Mouse (Mus musculus): ENCODE data around the gene Gfod2. TPM values are rescaled to one million over a fixed set of nuclear protein-coding genes. Genes with fewer than 3 reads are reported as not detected.

The Gfod2 gene
- polyA plus RNA-seq (2015; fragmentation: Nextera tagmentation; extraction: Ambion mirVana), result 2.4 and 2.9 TPM in 2 replicates

DNA sequence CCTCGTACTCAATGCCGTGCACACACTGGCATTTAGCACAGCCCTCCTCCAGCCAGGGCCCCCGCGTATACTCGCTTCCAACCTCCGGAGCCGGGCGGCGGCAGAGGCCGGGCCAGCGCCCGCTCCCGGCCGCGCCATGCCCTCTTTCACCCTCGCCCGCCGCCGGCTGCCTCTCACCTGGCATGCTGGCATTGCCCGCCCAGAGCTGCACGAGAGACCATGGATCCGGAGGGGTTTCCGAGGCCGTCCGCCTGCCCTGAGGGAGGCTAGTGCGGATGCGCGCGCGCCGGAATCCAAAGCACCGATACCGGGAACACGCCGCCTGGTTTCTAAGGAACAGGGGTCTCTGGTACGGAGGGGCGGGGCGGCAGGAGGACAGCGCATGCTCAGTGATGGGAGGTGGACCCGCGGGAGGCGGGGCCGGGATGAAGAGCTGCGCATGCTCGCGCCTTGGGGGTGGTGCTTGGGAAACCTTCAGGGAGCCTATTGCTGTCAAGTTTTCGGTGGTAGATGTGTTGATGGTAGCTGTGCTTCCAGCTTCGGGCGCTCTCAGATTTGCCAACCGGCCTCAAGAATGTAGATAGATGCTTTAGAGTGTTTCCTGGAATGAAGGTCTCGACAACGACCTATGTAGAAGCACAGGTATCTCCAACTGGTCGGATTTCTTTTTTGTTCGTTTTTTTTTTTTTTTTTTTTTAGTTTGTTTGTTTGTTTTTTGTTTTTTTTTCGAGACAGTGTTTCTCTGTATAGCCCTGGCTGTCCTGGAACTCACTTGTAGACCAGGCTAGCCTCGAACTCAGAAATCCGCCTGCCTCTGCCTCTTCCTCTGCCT lies at the start of gene Gfod2:
Gene Gfod2, minus strand, starts transcription at position 388 of the 832 bp plus-strand sequence.
- 0 out of 2 replicates have a peak within 1 kb of the TSS, but pooled peaks have one; percentile 49 for H3K27ac ChIP-seq (ENCODE audit: low read depth)
- peak; percentile 99 for ATAC-seq
- peak within 1 kb of the TSS; percentile 100 for H3K4me2 ChIP-seq (ENCODE audit: low read depth, low read length)
- no peaks in the 10 kb centered on the region for H3K36me3 ChIP-seq (replicated peaks; ENCODE audit: insufficient read depth, low read length)
- WGBS (ENCODE audit: insufficient replicate concordance), result 5% methylated on average over 54 of the region's 57 CpGs
- no peaks in the 10 kb centered on the region for H3K9me3 ChIP-seq (ENCODE audit: low read length)
- peak within 1 kb of the TSS; percentile 82 for H3K9ac ChIP-seq (replicated peaks)
- TF ChIP-seq EP300 (IDR thresholded peaks at IDR 0.05; ENCODE audit: low read depth), result no peak
- TF ChIP-seq CTCF (IDR thresholded peaks at IDR 0.05; ENCODE audit: low read depth), result no peak
- H3K27me3 ChIP-seq (ENCODE audit: insufficient read depth, low read length), result no peaks in the 10 kb centered on the region
- peak within 1 kb of the TSS; percentile 94 for H3K4me3 ChIP-seq (ENCODE audit: low read depth, low read length)
- peak; percentile 97 for DNase-seq
- H3K4me1 ChIP-seq (ENCODE audit: insufficient read depth), result peaks cover 12% of the 10 kb centered on the region

DNA sequence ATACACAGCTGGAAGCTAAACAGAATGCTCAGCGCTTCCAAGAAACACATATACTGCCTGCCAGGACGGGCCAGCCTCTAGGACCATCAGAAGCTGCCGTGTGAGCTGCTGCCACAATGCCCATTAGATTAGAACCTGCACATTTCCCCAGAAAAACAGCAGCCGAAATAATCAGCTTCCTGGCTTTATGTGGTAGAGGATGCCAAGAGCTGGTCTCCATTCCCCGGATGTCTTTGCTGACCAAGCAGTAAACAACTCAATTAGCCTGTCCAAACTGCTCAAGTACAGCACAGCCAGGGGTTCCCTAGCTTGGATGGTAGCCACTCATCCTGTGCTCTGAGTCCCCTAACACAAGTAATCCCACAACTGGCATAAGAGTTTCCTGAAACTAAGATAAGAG lies 49.3 kb upstream of the Gfod2 start:
- Histone ChIP-seq H3K27me3 (ENCODE audit: insufficient read depth, low read length) (no peaks in the 10 kb centered on the region), H3K4me3 (ENCODE audit: low read depth, low read length) (no peak overlapping the region), H3K9me3 (ENCODE audit: low read length) (no peaks in the 10 kb centered on the region), H3K4me2 (ENCODE audit: low read depth, low read length) (no peak overlapping the region), H3K9ac (replicated peaks) (no peak overlapping the region), H3K4me1 (ENCODE audit: insufficient read depth) (peaks cover 61% of the 10 kb centered on the region), H3K36me3 (replicated peaks; ENCODE audit: insufficient read depth, low read length) (peaks cover 54% of the 10 kb centered on the region), H3K27ac (ENCODE audit: low read depth) (peak overlapping the region; percentile 36; the same call in 1 of the 2 replicates)
- no peak for TF ChIP-seq CTCF (IDR thresholded peaks at IDR 0.05; ENCODE audit: low read depth)
- no peak for TF ChIP-seq EP300 (IDR thresholded peaks at IDR 0.05; ENCODE audit: low read depth)
- 86% methylated on average over 5 of the region's 5 CpGs for WGBS (ENCODE audit: insufficient replicate concordance)
- ATAC-seq (no peak), DNase-seq (no peak)

DNA sequence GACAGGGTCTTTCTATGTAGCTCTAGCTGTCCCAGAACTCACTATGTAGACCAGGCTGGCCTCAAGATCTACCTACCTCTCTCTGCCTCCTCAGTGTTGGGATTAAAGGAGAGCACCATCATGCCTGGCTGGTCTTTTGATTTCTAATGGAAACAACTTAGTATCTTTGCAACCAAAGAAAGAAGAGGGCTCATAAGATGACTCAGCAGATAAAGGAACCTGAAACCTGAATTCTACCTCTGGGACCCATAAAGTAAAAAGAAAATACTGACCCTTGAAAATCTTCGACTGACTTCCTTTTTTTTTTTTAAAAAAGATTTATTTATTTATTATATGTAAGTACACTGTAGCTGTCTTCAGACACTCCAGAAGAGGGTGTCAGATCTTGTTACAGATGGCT lies 47.5 kb upstream of the Gfod2 start:
- peaks cover 49% of the 10 kb centered on the region for H3K4me1 ChIP-seq (ENCODE audit: insufficient read depth)
- no peak overlapping the region for H3K9ac ChIP-seq (replicated peaks)
- no peaks in the 10 kb centered on the region for H3K27me3 ChIP-seq (ENCODE audit: insufficient read depth, low read length)
- no peak for ATAC-seq
- H3K27ac ChIP-seq (ENCODE audit: low read depth), result peak overlapping the region; percentile 70
- no peaks in the 10 kb centered on the region for H3K9me3 ChIP-seq (ENCODE audit: low read length)
- no peak overlapping the region for H3K4me2 ChIP-seq (ENCODE audit: low read depth, low read length)
- DNase-seq, result no peak
- peaks cover 39% of the 10 kb centered on the region for H3K36me3 ChIP-seq (replicated peaks; ENCODE audit: insufficient read depth, low read length)
- 34% methylated on average over 1 of the region's 1 CpGs for WGBS (ENCODE audit: insufficient replicate concordance)
- TF ChIP-seq EP300 (IDR thresholded peaks at IDR 0.05; ENCODE audit: low read depth) (no peak), CTCF (IDR thresholded peaks at IDR 0.05; ENCODE audit: low read depth) (no peak)
- H3K4me3 ChIP-seq (ENCODE audit: low read depth, low read length), result no peak overlapping the region

DNA sequence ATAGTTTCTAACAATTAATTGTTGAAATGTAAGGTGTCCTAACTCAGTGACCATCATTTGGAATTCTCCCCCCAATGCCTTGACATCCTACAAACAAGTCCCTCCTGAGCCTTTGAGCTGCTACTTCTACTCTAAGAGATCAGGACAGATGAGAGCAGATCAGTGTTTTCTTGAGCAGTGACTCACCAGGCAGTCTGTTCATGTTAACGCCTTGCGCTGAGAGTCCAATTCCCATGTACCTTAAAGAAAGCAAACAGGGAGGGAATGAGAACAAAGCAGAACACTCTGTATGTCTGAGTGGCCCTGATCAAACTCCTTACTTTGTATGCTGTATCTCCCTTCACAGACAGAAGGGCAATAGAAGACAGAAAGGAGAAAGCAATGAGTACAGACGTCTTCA lies 46.9 kb upstream of the Gfod2 start:
- 85% methylated on average over 3 of the region's 3 CpGs for whole genome bisulfite sequencing (ENCODE audit: insufficient replicate concordance)
- no peak for TF ChIP-seq EP300 (IDR thresholded peaks at IDR 0.05; ENCODE audit: low read depth)
- no peak for TF ChIP-seq CTCF (IDR thresholded peaks at IDR 0.05; ENCODE audit: low read depth)
- Histone ChIP-seq H3K27ac (ENCODE audit: low read depth) (peak overlapping the region; percentile 70), H3K4me1 (ENCODE audit: insufficient read depth) (peaks cover 49% of the 10 kb centered on the region), H3K9me3 (ENCODE audit: low read length) (no peaks in the 10 kb centered on the region), H3K4me2 (ENCODE audit: low read depth, low read length) (no peak overlapping the region), H3K4me3 (ENCODE audit: low read depth, low read length) (no peak overlapping the region), H3K9ac (replicated peaks) (no peak overlapping the region), H3K36me3 (replicated peaks; ENCODE audit: insufficient read depth, low read length) (peaks cover 40% of the 10 kb centered on the region), H3K27me3 (ENCODE audit: insufficient read depth, low read length) (no peaks in the 10 kb centered on the region)
- ATAC-seq (no peak), DNase-seq (no peak)

DNA sequence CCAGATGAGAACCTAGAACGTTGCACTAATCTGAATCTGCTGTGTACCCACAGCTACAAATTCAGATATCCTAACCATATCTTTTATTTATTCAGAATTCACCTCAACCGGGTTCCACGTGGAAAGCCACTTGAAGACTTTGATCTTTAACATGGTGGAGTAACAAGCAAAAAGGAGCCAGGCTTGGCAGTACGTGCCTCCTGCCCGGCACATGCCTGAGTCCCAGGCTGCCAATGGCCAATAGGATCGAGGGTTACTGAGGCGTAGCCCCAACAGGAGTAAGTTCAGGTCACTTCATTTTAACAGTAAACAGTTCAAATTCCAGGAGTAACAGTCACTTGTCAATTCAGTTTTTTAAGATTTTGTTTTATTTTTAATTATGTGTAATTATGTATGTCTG lies 46.3 kb upstream of the Gfod2 start:
- no peak for TF ChIP-seq CTCF (IDR thresholded peaks at IDR 0.05; ENCODE audit: low read depth)
- 0 out of 2 replicates have a peak, but pooled peaks have one; percentile 53 for TF ChIP-seq EP300 (IDR thresholded peaks at IDR 0.05; ENCODE audit: low read depth)
- WGBS (ENCODE audit: insufficient replicate concordance), result 85% methylated on average over 7 of the region's 7 CpGs
- no peaks in the 10 kb centered on the region for H3K9me3 ChIP-seq (ENCODE audit: low read length)
- no peak overlapping the region for H3K4me2 ChIP-seq (ENCODE audit: low read depth, low read length)
- ATAC-seq, result peak; percentile 21; the same call in 1 of the 2 replicates
- H3K9ac ChIP-seq (replicated peaks), result no peak overlapping the region
- H3K4me3 ChIP-seq (ENCODE audit: low read depth, low read length), result no peak overlapping the region
- peak overlapping the region; percentile 70 for H3K27ac ChIP-seq (ENCODE audit: low read depth)
- DNase-seq, result no peak
- H3K4me1 ChIP-seq (ENCODE audit: insufficient read depth), result peaks cover 51% of the 10 kb centered on the region
- peaks cover 45% of the 10 kb centered on the region for H3K36me3 ChIP-seq (replicated peaks; ENCODE audit: insufficient read depth, low read length)
- no peaks in the 10 kb centered on the region for H3K27me3 ChIP-seq (ENCODE audit: insufficient read depth, low read length)

DNA sequence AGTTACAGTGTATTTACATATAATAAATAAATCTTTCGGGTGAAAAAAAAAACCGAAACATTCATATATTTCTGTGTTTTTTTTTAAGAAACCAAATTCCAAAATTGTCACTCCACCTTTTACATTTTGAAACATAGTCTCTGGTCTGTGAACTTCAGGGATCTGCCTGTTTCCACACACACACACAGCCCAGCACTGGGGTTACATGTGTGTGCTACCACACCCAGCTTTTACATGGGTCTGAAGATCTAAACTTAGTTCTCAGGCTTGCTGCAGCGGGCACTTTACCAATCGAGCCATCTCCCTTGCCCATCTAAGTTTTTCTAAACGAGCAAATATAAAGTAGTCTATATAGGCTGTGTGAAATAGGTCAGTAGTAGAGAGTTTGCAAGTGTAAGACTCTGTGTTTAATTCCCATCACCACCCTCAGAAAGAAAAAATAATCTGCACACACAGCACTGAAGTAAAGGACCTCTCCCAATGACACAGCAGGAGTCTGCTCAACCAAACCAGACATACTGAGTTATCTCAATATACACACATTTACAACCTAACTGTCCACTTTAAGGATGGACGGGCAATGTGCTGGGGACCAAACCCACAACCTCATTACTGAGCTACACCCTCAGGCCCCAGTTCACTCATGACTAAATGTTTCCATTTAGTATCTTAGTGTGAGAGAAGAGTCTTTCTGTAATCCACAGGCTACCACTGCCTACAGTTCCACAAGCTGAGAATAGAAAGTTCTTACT lies 42.9 kb upstream of the Gfod2 start:
- TF ChIP-seq EP300 (IDR thresholded peaks at IDR 0.05; ENCODE audit: low read depth) (peak; percentile 99), CTCF (IDR thresholded peaks at IDR 0.05; ENCODE audit: low read depth) (no peak)
- Histone ChIP-seq H3K4me3 (ENCODE audit: low read depth, low read length) (0 out of 2 replicates have a peak overlapping the region, but pooled peaks have one; percentile 11), H3K27ac (ENCODE audit: low read depth) (peak overlapping the region; percentile 97), H3K4me2 (ENCODE audit: low read depth, low read length) (peak overlapping the region; percentile 61), H3K4me1 (ENCODE audit: insufficient read depth) (peaks cover 47% of the 10 kb centered on the region), H3K9ac (replicated peaks) (peak overlapping the region; percentile 56), H3K27me3 (ENCODE audit: insufficient read depth, low read length) (no peaks in the 10 kb centered on the region), H3K9me3 (ENCODE audit: low read length) (no peaks in the 10 kb centered on the region), H3K36me3 (replicated peaks; ENCODE audit: insufficient read depth, low read length) (peaks cover 45% of the 10 kb centered on the region)
- DNase-seq, result no peak
- peak; percentile 90 for ATAC-seq
- 67% methylated on average over 6 of the region's 6 CpGs for WGBS (ENCODE audit: insufficient replicate concordance)

Data from liver, postnatal 0 days (tissue).